Mouse (Mus musculus) hindbrain, postnatal 0 days (tissue): Measurements from ENCODE around the gene Fbxw11. TPM values are rescaled to one million over a fixed set of nuclear protein-coding genes. Genes with fewer than 3 reads are reported as not detected.
"Not testable (repeated sequence)": the region's sequence is repeated elsewhere in the genome, so short reads cannot be mapped to it uniquely, and the experiment has no call there.

Source experiments
- ATAC-seq: fragments of 200-750 bp; cut with Nextera tagmentation; 2 replicates; pipeline ENCODE4 v1.8.0; 2017; ENCODE audit warnings: mild to moderate bottlenecking, moderate TSS enrichment, moderate library complexity
- DNase-seq: peaks from one replicate; pipeline ENCODE4 v3.0.0-alpha.2; 2015; ENCODE audit warnings: low spot score
- H3K27ac ChIP-seq: fragments of 300-500 bp; sonication (generic); 2 replicates; pipeline ENCODE4 v1.5.1; 2014; ENCODE audit warnings: mild to moderate bottlenecking
- H3K27me3 ChIP-seq: fragments of 300-500 bp; sonication (generic); 2 replicates; pipeline ENCODE4 v1.6.1; 2014; ENCODE audit warnings: low read length, mixed read lengths; ENCODE audit not compliant: insufficient read depth
- H3K36me3 ChIP-seq: fragments of 300-500 bp; sonication (generic); 2 replicates; pipeline ENCODE4 v1.6.1; 2014; ENCODE audit warnings: low read length, mixed read lengths; ENCODE audit not compliant: insufficient read depth
- H3K4me1 ChIP-seq: fragments of 300-500 bp; sonication (generic); 2 replicates; pipeline ENCODE4 v1.6.1; 2014; ENCODE audit warnings: antibody characterized with exemption, low read length, mixed read lengths; ENCODE audit not compliant: insufficient read depth
- H3K4me2 ChIP-seq: fragments of 300-500 bp; sonication (generic); 2 replicates; pipeline ENCODE4 v1.6.1; 2014; ENCODE audit warnings: low read depth, mild to moderate bottlenecking, low read length, moderate library complexity, mixed read lengths
- H3K4me3 ChIP-seq: fragments of 300-500 bp; sonication (generic); 2 replicates; pipeline ENCODE4 v1.5.1; 2014; ENCODE audit warnings: low read length
- H3K9ac ChIP-seq: fragments of 300-500 bp; sonication (generic); replicated peaks from 2 replicates; pipeline ENCODE4 v1.6.1; 2014; ENCODE audit warnings: mild to moderate bottlenecking, low read length, moderate library complexity, mixed read lengths
- H3K9me3 ChIP-seq: fragments of 300-500 bp; sonication (generic); 2 replicates; pipeline ENCODE4 v1.6.1; 2016; ENCODE audit warnings: low read length, mixed read lengths
- CTCF ChIP-seq: IDR thresholded peaks from 2 replicates; pipeline ENCODE4 v1.5.1; 2016; ENCODE audit warnings: antibody characterized with exemption, control low read depth, low read depth
- WGBS: fragments of 180-500 bp; shearing (Covaris S2); extraction: QIAGEN DNeasy Blood & Tissue Kit; methylation state at CpG from one replicate; pipeline ENCODE4 v1.1.7; 2014; 5-methylcytosine and 5-hydroxymethylcytosine counted together
- polyA plus RNA-seq: library from polyadenylated mRNA; unstranded; fragments of >200 nt; fragmentation: Nextera tagmentation; extraction: Ambion mirVana; gene quantifications from 2 replicates; pipeline ENCODE4 v1.2.1, GENCODE M21; 2015
- total RNA-seq: library from RNA; depleted of rRNA; stranded (reverse); fragments of >200 nt; gene quantifications from 2 replicates; pipeline ENCODE4 v1.2.3, GENCODE M21; 2014

Gene Fbxw11
- total and polyA plus RNA-seq, 2 experiments from 2014 or later = 95.4 to 149 TPM

GRCm38 (mm10) chr11:32714230-32714629, 71.7 kb downstream of the Fbxw11 start:
- DNase-seq (peak; percentile 80), ATAC-seq (peak; percentile 49; the same call in 1 of the 2 replicates)
- 63% methylated on average over 5 of the region's 5 CpGs for WGBS
- peak; percentile 72 for TF ChIP-seq CTCF
- Histone ChIP-seq H3K9ac (no peak overlapping the region), H3K36me3 (peaks cover 9% of the 10 kb centered on the region; the same call in 1 of the 2 replicates), H3K4me1 (0 out of 2 replicates have a peak, but pooled peaks cover 4% of the 10 kb centered on the region), H3K9me3 (no peaks in the 10 kb centered on the region), H3K27ac (no peak overlapping the region), H3K27me3 (no peaks in the 10 kb centered on the region), H3K4me2 (no peak overlapping the region), H3K4me3 (no peak overlapping the region)

DNA sequence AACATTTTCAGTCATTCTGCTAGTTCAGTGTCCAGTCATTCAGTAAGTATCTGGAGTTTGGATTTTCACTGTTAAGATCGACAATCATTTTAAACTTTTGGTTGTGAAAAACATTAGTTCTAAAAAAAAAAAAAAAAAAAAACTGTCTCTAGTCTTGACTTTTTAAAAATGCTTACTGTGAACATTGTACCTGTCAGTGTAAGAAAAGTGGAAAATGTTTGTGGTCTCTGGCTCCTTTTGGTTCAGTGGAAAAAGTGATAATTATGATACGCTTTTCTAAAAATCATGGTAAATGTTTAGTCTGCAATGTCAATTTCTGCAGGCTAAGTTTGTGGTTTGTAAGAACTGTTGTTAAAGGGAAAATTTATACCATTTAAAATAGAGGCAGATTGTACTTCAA, 72.4 kb downstream of the Fbxw11 start:
- Histone ChIP-seq H3K9ac (no peak overlapping the region), H3K9me3 (no peaks in the 10 kb centered on the region), H3K27me3 (no peaks in the 10 kb centered on the region), H3K4me2 (no peak overlapping the region), H3K4me1 (0 out of 2 replicates have a peak, but pooled peaks cover 4% of the 10 kb centered on the region), H3K36me3 (peaks cover 9% of the 10 kb centered on the region; the same call in 1 of the 2 replicates), H3K4me3 (no peak overlapping the region), H3K27ac (no peak overlapping the region)
- TF ChIP-seq CTCF = no peak
- DNase-seq (no peak), ATAC-seq (no peak)
- WGBS = 98% methylated on average over 2 of the region's 2 CpGs

GRCm38 (mm10) chr11:32715495-32715894, 73.0 kb downstream of the Fbxw11 start:
- Histone ChIP-seq H3K9me3 (no peaks in the 10 kb centered on the region), H3K4me3 (no peak overlapping the region), H3K27me3 (no peaks in the 10 kb centered on the region), H3K36me3 (peaks cover 9% of the 10 kb centered on the region; the same call in 1 of the 2 replicates), H3K27ac (no peak overlapping the region), H3K4me1 (0 out of 2 replicates have a peak, but pooled peaks cover 4% of the 10 kb centered on the region), H3K4me2 (no peak overlapping the region), H3K9ac (no peak overlapping the region)
- ATAC-seq (no peak), DNase-seq (no peak)
- WGBS = 86% methylated on average over 6 of the region's 6 CpGs
- no peak for TF ChIP-seq CTCF

DNA sequence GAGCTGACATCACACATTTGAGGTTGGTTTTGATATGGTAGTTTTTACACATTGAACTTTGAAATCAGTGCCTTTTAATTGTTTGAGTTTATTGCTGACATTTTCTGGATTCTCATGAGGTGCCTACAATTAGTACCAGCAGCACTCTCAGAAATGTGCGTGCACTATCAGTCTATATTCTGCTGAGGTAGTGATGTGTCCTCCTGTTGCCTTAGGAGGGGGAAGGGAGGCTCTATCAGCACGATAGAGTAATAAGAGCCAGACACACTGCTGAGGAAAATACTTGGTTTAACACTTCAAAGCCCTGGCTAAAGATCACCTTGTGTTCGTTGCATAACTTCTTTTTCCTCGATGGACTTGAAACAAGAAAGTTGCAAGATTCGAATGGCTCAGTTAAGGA, 73.4 kb downstream of the Fbxw11 start:
- H3K9me3 ChIP-seq = no peaks in the 10 kb centered on the region
- no peak for ATAC-seq
- no peak overlapping the region for H3K4me3 ChIP-seq
- no peak overlapping the region for H3K9ac ChIP-seq
- H3K4me1 ChIP-seq = 0 out of 2 replicates have a peak, but pooled peaks cover 4% of the 10 kb centered on the region
- no peak for TF ChIP-seq CTCF
- no peaks in the 10 kb centered on the region for H3K27me3 ChIP-seq
- no peak for DNase-seq
- H3K27ac ChIP-seq = no peak overlapping the region
- H3K4me2 ChIP-seq = no peak overlapping the region
- H3K36me3 ChIP-seq = peaks cover 9% of the 10 kb centered on the region; the same call in 1 of the 2 replicates
- WGBS = 71% methylated on average over 5 of the region's 5 CpGs

GRCm38 (mm10) chr11:32716876-32717275, 74.4 kb downstream of the Fbxw11 start:
- 0 out of 2 replicates have a peak, but pooled peaks cover 4% of the 10 kb centered on the region for H3K4me1 ChIP-seq
- no peak overlapping the region for H3K27ac ChIP-seq
- ATAC-seq (no peak), DNase-seq (no peak)
- H3K4me3 ChIP-seq = no peak overlapping the region
- peaks cover 6% of the 10 kb centered on the region; the same call in 1 of the 2 replicates for H3K36me3 ChIP-seq
- TF ChIP-seq CTCF = no peak
- no peak overlapping the region for H3K9ac ChIP-seq
- WGBS = 71% methylated on average over 4 of the region's 4 CpGs
- no peak overlapping the region for H3K4me2 ChIP-seq
- H3K9me3 ChIP-seq = no peaks in the 10 kb centered on the region
- no peaks in the 10 kb centered on the region for H3K27me3 ChIP-seq

DNA sequence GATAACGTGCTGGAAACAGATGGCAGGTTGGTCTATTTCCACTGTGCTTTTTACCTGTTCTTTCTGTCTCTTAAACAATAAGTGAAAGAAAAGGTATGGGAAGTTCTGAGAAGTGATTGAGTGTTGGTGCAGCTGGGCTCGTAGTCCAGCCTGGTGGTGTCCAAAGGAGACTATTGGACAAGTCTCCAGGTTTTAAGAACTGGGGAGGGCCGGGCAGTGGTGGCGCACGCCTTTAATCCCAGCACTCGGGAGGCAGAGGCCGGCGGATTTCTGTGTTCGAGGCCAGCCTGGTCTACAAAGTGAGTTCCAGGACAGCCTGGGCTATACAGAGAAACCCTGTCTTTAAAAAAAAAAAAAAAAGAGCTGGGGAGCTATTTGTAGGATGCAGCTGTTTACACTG, 75.2 kb downstream of the Fbxw11 start:
- not testable (repeated sequence) for ATAC-seq, H3K36me3 ChIP-seq, H3K27ac ChIP-seq, H3K4me2 ChIP-seq, H3K27me3 ChIP-seq, DNase-seq, H3K4me1 ChIP-seq, H3K9ac ChIP-seq, H3K4me3 ChIP-seq, H3K9me3 ChIP-seq
- 93% methylated on average over 9 of the region's 9 CpGs for WGBS

GRCm38 (mm10) chr11:32718371-32718770, 75.8 kb downstream of the Fbxw11 start:
- no peak overlapping the region for H3K4me2 ChIP-seq
- WGBS = 31% methylated on average over 2 of the region's 2 CpGs
- no peaks in the 10 kb centered on the region for H3K27me3 ChIP-seq
- peaks cover 4% of the 10 kb centered on the region; the same call in 1 of the 2 replicates for H3K36me3 ChIP-seq
- DNase-seq = peak; percentile 36
- 0 out of 2 replicates have a peak, but pooled peaks have one; percentile 47 for ATAC-seq
- TF ChIP-seq CTCF = no peak
- H3K9me3 ChIP-seq = no peaks in the 10 kb centered on the region
- 0 out of 2 replicates have a peak, but pooled peaks cover 4% of the 10 kb centered on the region for H3K4me1 ChIP-seq
- H3K9ac ChIP-seq = no peak overlapping the region
- H3K27ac ChIP-seq = no peak overlapping the region
- H3K4me3 ChIP-seq = no peak overlapping the region
